Mouse (Mus musculus) testis, adult 2 months (tissue): ENCODE measurements around the gene Gsto1. TPM values are rescaled to one million over a fixed set of nuclear protein-coding genes. Genes with fewer than 3 reads are reported as not detected.
A peak's percentile ranks its signal among the peaks of the same experiment; 100 is the strongest.

ENCODE experiments used
- H3K27ac ChIP-seq: fragments of 200-500 bp; 2 replicates; pipeline ENCODE4 v1.5.1; 2012; ENCODE audit warnings: low read depth, low read length; ENCODE audit not compliant: control insufficient read depth, insufficient read depth
- H3K27me3 ChIP-seq: fragments of 200-500 bp; 2 replicates; pipeline ENCODE4 v1.6.1; 2012; ENCODE audit warnings: mild to moderate bottlenecking, low read length, moderate library complexity; ENCODE audit not compliant: control insufficient read depth, insufficient read depth
- H3K36me3 ChIP-seq: fragments of 200-500 bp; 2 replicates; pipeline ENCODE4 v1.6.1; 2012; ENCODE audit warnings: mild to moderate bottlenecking, low read length; ENCODE audit not compliant: control insufficient read depth, insufficient read depth
- H3K4me1 ChIP-seq: fragments of 200-500 bp; 2 replicates; pipeline ENCODE4 v1.6.1; 2012; ENCODE audit warnings: low read length; ENCODE audit not compliant: control insufficient read depth, insufficient read depth
- H3K4me3 ChIP-seq: fragments of 200-500 bp; 2 replicates; pipeline ENCODE4 v1.5.1; 2012; ENCODE audit warnings: low read depth, mild to moderate bottlenecking, low read length, moderate library complexity, mixed read lengths; ENCODE audit not compliant: control insufficient read depth
- CTCF ChIP-seq: fragments of 200-500 bp; IDR thresholded peaks from 2 replicates; pipeline ENCODE4 v1.5.1; 2012; ENCODE audit warnings: low read depth, mild to moderate bottlenecking, inconsistent platforms, low read length, moderate library complexity; ENCODE audit not compliant: control insufficient read depth, insufficient read depth, insufficient replicate concordance
- POLR2A ChIP-seq: fragments of 200-500 bp; IDR thresholded peaks from 2 replicates; pipeline ENCODE4 v1.6.1; 2012; ENCODE audit warnings: low read depth, mild to moderate bottlenecking, inconsistent platforms, low read length, moderate library complexity; ENCODE audit not compliant: control insufficient read depth
- polyA plus RNA-seq: library from polyadenylated mRNA; depleted of rRNA; stranded (reverse); fragments of >200 nt; gene quantifications from 2 replicates; pipeline ENCODE4 v1.2.3, GENCODE M21; 2012

Gsto1 gene
- polyA plus RNA-seq, 1 experiment = 3.7 TPM

DNA sequence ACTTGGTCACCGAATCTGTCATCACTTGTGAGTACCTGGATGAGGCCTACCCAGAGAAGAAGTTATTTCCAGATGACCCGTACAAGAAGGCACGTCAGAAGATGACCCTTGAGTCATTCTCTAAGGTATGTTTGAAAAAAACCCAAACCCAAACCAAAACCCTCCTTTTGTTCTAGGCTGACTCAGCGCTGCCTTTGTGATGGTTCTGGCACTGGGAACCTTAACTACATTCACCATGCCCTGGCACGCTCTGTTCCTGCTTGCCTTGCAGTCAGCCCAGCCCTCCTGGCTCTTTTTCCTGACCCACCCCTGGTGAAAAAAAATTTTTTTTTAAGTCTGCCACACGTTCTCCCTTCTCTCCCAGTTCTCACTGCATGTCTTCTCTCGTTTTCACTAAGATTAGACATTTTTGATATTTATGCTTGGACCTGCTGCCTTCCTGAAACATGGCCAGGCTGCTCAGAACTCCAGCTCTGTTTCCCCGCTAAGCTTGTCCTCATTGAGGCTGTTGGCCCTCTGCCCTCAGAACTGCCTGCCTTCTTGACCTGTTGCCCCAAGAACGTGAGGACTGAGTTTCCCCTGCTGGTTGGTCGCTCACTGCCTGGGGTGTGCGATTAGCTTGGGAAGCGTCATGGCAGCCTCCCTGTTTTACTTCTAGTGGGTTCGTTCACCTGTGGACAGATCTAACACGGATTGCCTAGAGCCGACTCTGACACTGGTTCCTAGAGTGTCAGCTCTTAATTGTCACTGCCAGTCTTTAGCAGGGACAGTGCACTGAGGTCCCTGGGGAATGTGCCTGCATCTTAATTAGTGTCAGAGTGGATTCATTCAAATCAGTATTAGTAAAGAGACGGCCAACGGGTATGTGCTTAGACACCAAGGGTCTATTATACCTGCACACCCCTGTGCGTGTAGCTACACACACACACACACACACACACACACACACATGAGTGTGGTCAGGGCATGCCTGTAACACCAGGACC lies 3.5 kb downstream of the Gsto1 start:
- Histone ChIP-seq H3K27ac (no peak overlapping the region), H3K4me3 (no peak overlapping the region), H3K4me1 (peaks cover 11% of the 10 kb centered on the region), H3K36me3 (no peaks in the 10 kb centered on the region), H3K27me3 (no peaks in the 10 kb centered on the region)
- TF ChIP-seq POLR2A = no peak
- no peak for TF ChIP-seq CTCF

- Histone ChIP-seq H3K4me3 (no peak overlapping the region), H3K36me3 (no peaks in the 10 kb centered on the region), H3K4me1 (peaks cover 11% of the 10 kb centered on the region), H3K27me3 (no peaks in the 10 kb centered on the region), H3K27ac (no peak overlapping the region)
- TF ChIP-seq POLR2A = no peak
- TF ChIP-seq CTCF = no peak
These were observed 4.4 kb downstream of the Gsto1 start for GRCm38 (mm10) chr19:47859180-47859579.

DNA sequence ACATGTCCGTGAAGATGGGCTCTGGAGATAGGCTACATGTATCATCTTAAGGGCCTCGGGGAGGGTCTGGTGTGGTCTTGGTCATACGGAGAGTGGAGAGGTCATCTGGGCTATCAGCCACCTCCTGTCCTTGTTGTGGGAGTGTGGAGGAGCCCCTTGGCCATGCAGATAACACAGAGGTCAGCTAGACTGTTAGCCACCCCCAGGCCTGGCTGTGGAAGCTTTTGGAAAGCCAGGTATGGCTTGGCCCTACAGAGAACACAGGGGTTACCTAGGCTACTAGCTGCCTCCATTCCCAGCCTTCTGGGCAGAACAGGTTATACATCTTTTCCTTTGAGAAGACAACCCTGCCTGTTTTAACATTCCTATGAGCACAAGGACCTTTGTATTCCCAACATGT lies 7.8 kb downstream of the Gsto1 start:
- H3K4me1 ChIP-seq = no peaks in the 10 kb centered on the region
- no peaks in the 10 kb centered on the region; the same call in 1 of the 2 replicates for H3K36me3 ChIP-seq
- H3K4me3 ChIP-seq = no peak overlapping the region
- TF ChIP-seq CTCF (no peak), POLR2A (no peak)
- no peak overlapping the region for H3K27ac ChIP-seq
- no peaks in the 10 kb centered on the region for H3K27me3 ChIP-seq

DNA sequence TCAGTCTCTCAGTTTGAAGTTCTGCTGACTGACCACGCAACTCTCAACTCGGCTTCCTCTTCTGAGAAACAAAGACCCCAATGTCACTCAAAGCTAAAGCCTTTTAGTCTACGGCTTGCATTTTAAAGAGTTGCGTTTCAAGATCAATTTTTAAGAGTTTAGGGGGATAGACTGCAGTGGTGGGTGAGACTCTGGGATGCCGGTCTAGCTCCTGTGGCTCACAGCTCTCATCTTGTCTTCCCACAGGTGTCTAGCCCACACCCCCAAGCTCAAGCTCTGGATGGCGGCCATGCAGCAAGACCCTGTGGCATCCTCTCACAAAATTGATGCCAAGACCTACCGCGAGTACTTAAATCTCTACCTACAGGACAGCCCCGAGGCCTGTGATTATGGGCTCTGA lies 9.3 kb downstream of the Gsto1 start:
- H3K36me3 ChIP-seq = no peaks in the 10 kb centered on the region; the same call in 1 of the 2 replicates

GRCm38 (mm10) chr19:47864721-47865120 lies 10.0 kb downstream of the Gsto1 start:
- Histone ChIP-seq H3K27ac (no peak overlapping the region), H3K4me1 (no peaks in the 10 kb centered on the region), H3K36me3 (no peaks in the 10 kb centered on the region; the same call in 1 of the 2 replicates), H3K4me3 (peak overlapping the region; percentile 72), H3K27me3 (no peaks in the 10 kb centered on the region)
- TF ChIP-seq CTCF = no peak
- TF ChIP-seq POLR2A = no peak

More for the DNA sequence above, 9.3 kb downstream of the Gsto1 start:
- Histone ChIP-seq H3K27me3 (no peaks in the 10 kb centered on the region), H3K27ac (no peak overlapping the region), H3K4me1 (no peaks in the 10 kb centered on the region), H3K4me3 (peak overlapping the region; percentile 72)
- TF ChIP-seq CTCF (no peak), POLR2A (no peak)

- Histone ChIP-seq H3K4me3 (peak within 1 kb of the TSS; percentile 96), H3K4me1 (no peaks in the 10 kb centered on the region), H3K27me3 (no peaks in the 10 kb centered on the region), H3K36me3 (no peaks in the 10 kb centered on the region; the same call in 1 of the 2 replicates), H3K27ac (peak within 1 kb of the TSS; percentile 97)
- TF ChIP-seq POLR2A (peak; percentile 74), CTCF (no peak)
These were observed 10.7 kb downstream of the Gsto1 start, which contains the start of gene Gsto2 for GRCm38 (mm10) chr19:47865353-47865947. Gsto2 (plus strand) TSS chr19:47865534.

GRCm38 (mm10) chr19:47867628-47868175 lies 12.9 kb downstream of the Gsto1 start:
- Histone ChIP-seq H3K27ac (no peak overlapping the region), H3K36me3 (peaks cover under 1% of the 10 kb centered on the region), H3K4me3 (no peak overlapping the region), H3K4me1 (no peaks in the 10 kb centered on the region), H3K27me3 (no peaks in the 10 kb centered on the region)
- TF ChIP-seq CTCF (no peak), POLR2A (no peak)
